In the genomic region with DNA sequence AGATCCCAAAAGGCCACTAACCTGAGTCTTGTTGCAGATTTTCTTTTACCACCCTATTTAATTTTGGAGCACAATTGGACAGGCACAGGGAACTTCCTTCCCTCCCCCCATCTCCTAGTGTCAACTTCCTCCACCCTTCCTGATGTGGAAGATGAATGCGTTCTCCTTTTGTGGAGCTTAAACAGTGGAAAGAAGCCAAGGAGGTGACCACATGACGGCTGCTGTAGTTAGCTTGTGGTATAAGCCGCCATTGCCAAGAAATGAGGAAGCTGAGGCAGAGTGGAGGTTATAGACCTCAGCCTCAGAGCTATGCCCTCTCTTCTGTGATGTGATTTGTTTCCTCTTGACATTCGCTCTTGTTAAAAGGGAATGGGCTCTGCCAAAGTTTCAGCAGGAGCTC, we compare ENCODE assay signal across 10 mouse cellular contexts. TPM values are rescaled to one million over a fixed set of nuclear protein-coding genes. Genes with fewer than 3 reads are reported as not detected.
A peak's percentile ranks its signal among the peaks of the same experiment; 100 is the strongest.
DNase-seq lines count a peak whose midpoint lies in the region; ATAC-seq and TF ChIP-seq lines count a peak whose summit lies in the region.
"Had no signal": no experiment of that assay in that cellular context is flagged by ENCODE, and none has a peak within 500 bp of the region (broad histone marks: within the 10 kb centered on the region; RNA-seq: fewer than 3 reads in every experiment).

No protein-coding gene starts in this region.

- no peak overlapping the region for H3K4me2 ChIP-seq in forebrain, embryonic 16.5 days (ENCODE audit: low read length)
- H3K4me2 ChIP-seq: neural tube, embryonic 15.5 days had no signal

- H3K36me3 ChIP-seq in MEL (ENCODE audit: control insufficient read depth in 1 of 2, insufficient read depth in 2 of 2, low read length in 2 of 2): peaks cover 0 to 28% of the 10 kb centered on the region in 2 experiments; a peak in 2 of 4 replicates
- no peaks in the 10 kb centered on the region; the same call in 1 of the 2 replicates for H3K36me3 ChIP-seq in forebrain, embryonic 16.5 days (ENCODE audit: control insufficient read depth, insufficient read depth)

- peak; percentile 70 to 79 for ATAC-seq in hematopoietic stem cell, adult 5-6 weeks (replicated peaks in 1 of 2; ENCODE audit: insufficient read depth in 1 of 2, low FRiP score in 2 of 2, low TSS enrichment in 1 of 2, low read depth in 1 of 2, poor library complexity in 2 of 2, severe bottlenecking in 2 of 2)
- no peak for ATAC-seq in forebrain, embryonic 16.5 days

- no peak overlapping the region for H3K4me3 ChIP-seq in MEL (ENCODE audit: control insufficient read depth in 1 of 2, insufficient read depth in 1 of 2, low read depth in 2 of 2, low read length in 2 of 2)
- no peak overlapping the region for H3K4me3 ChIP-seq in forebrain, embryonic 16.5 days (replicated peaks; ENCODE audit: low read length)
- H3K4me3 ChIP-seq: neural tube, embryonic 15.5 days had no signal

- WGBS in forebrain, embryonic 16.5 days: 85% methylated on average over 4 of the region's 4 CpGs

- no peaks in the 10 kb centered on the region for H3K79me2 ChIP-seq in MEL (ENCODE audit: control insufficient read depth, insufficient read depth, low read length, poor library complexity)

- peak; percentile 27 to 34; a peak in 2 of 4 replicates for TF ChIP-seq EP300 in MEL (IDR thresholded peaks at IDR 0.05; ENCODE audit: low read depth in 1 of 2, low read length in 2 of 2)

- no peak overlapping the region for H3K9ac ChIP-seq in MEL (ENCODE audit: control insufficient read depth, low read depth, low read length, poor library complexity, severe bottlenecking)
- no peak overlapping the region for H3K9ac ChIP-seq in forebrain, embryonic 16.5 days (replicated peaks; ENCODE audit: low read depth, low read length)
- H3K9ac ChIP-seq: neural tube, embryonic 15.5 days had no signal

- TF ChIP-seq CTCF in MEL (IDR thresholded peaks at IDR 0.05 in 2 of 3, conservative IDR thresholded peaks at IDR 0.05 in 1 of 3; ENCODE audit: control insufficient read depth in 1 of 3, insufficient read depth in 1 of 3, low read depth in 2 of 3, low read length in 3 of 3, poor library complexity in 1 of 3, severe bottlenecking in 1 of 3): no peak

- DNase-seq in heart, adult 18-20 months: peak; percentile 61 to 86
- no peak for DNase-seq in heart, postnatal 4 days
- DNase-seq in MEL (ENCODE audit: low read depth, low spot score): peak; percentile 95
- peak; percentile 85 for DNase-seq in lung, postnatal 25 days (ENCODE audit: low spot score)
- no peak for DNase-seq in urinary bladder, postnatal 25 days (ENCODE audit: low spot score)
- DNase-seq in left cerebral cortex, adult 11 months (ENCODE audit: low spot score): no peak
- DNase-seq: cerebellum, postnatal 10 days had no signal

- peak overlapping the region; percentile 35 for H3K27ac ChIP-seq in MEL (ENCODE audit: control insufficient read depth, low read depth, low read length)
- H3K27ac ChIP-seq in forebrain, embryonic 16.5 days (ENCODE audit: low read length): no peak overlapping the region
- H3K27ac ChIP-seq: neural tube, embryonic 15.5 days had no signal

- H3K9me3 ChIP-seq in MEL (replicated peaks; ENCODE audit: insufficient read depth, low read length): no peaks in the 10 kb centered on the region
- H3K9me3 ChIP-seq in forebrain, embryonic 16.5 days (ENCODE audit: control insufficient read depth, low read length): no peaks in the 10 kb centered on the region
- H3K9me3 ChIP-seq: neural tube, embryonic 15.5 days had no signal

- peaks cover 0 to 30% of the 10 kb centered on the region in 2 experiments for H3K4me1 ChIP-seq in MEL (ENCODE audit: control insufficient read depth in 1 of 2, insufficient read depth in 2 of 2, low read length in 2 of 2)
- peaks cover 8% of the 10 kb centered on the region for H3K4me1 ChIP-seq in forebrain, embryonic 16.5 days (replicated peaks; ENCODE audit: control insufficient read depth, insufficient read depth, low read length)

- no peak for TF ChIP-seq RAD21 in MEL (IDR thresholded peaks at IDR 0.05; ENCODE audit: low read depth, low read length)

- no peak for TF ChIP-seq POLR2A in MEL (IDR thresholded peaks at IDR 0.05; ENCODE audit: control insufficient read depth in 1 of 2, insufficient read depth in 1 of 2, low read depth in 1 of 2, low read length in 2 of 2, poor library complexity in 1 of 2)

- H3K27me3 ChIP-seq in MEL (ENCODE audit: control insufficient read depth in 1 of 2, insufficient read depth in 2 of 2, low read length in 2 of 2): no peaks in the 10 kb centered on the region
- no peaks in the 10 kb centered on the region for H3K27me3 ChIP-seq in forebrain, embryonic 16.5 days (replicated peaks; ENCODE audit: control insufficient read depth, insufficient read depth, low read length)
- H3K27me3 ChIP-seq: neural tube, embryonic 15.5 days had no signal

TF ChIP-seq in MEL, 35 proteins besides CTCF, POLR2A, EP300 and RAD21:
- TF ChIP-seq RCOR1 (IDR thresholded peaks at IDR 0.05; ENCODE audit: low read depth, low read length) (peak; percentile 90), UBTF (IDR thresholded peaks at IDR 0.05; ENCODE audit: borderline replicate concordance, insufficient read depth, low read depth, low read length) (no peak), ZKSCAN1 (IDR thresholded peaks at IDR 0.05; ENCODE audit: low read depth, low read length) (no peak), MAX (IDR thresholded peaks at IDR 0.05; ENCODE audit: low read length) (0 out of 2 replicates have a peak, but pooled peaks have one; percentile 16), GATA1 (IDR thresholded peaks at IDR 0.05; ENCODE audit: low read depth, low read length) (no peak), GABPA (IDR thresholded peaks at IDR 0.05; ENCODE audit: low read depth, low read length) (no peak), MXI1 (IDR thresholded peaks at IDR 0.05; ENCODE audit: low read depth, low read length) (no peak), ELF1 (IDR thresholded peaks at IDR 0.05; ENCODE audit: low read depth, low read length) (0 out of 2 replicates have a peak, but pooled peaks have one; percentile 37), MEF2A (IDR thresholded peaks at IDR 0.05; ENCODE audit: extremely low read depth, insufficient replicate concordance, low read depth, low read length, poor library complexity, severe bottlenecking) (no peak), USF1 (IDR thresholded peaks at IDR 0.05; ENCODE audit: low read depth, low read length) (peak; percentile 85), NRF1 (IDR thresholded peaks at IDR 0.05; ENCODE audit: insufficient read depth, low read depth, low read length, poor library complexity, severe bottlenecking) (no peak), SIN3A (IDR thresholded peaks at IDR 0.05; ENCODE audit: low read length) (peak; percentile 40; the same call in 1 of the 2 replicates), TCF12 (IDR thresholded peaks at IDR 0.05; ENCODE audit: low read depth, low read length) (peak; percentile 61), MYC (IDR thresholded peaks at IDR 0.05; ENCODE audit: low read depth, low read length) (peak; percentile 73; the same call in 1 of the 2 replicates), ZNF384 (IDR thresholded peaks at IDR 0.05; ENCODE audit: low read depth, low read length) (no peak), ETS1 (IDR thresholded peaks at IDR 0.05; ENCODE audit: low read depth, low read length) (peak; percentile 93)

RNA-seq across cellular contexts. Expression of a gene that starts 3.0 kb away (rescaled TPM):
- 1 to 10 TPM; 4.3 to 5.8 TPM for total RNA-seq in heart, adult 18-20 months (2021)
- total RNA-seq in heart, postnatal 4 days (2021): 10 to 100 TPM; 15.3 to 16.3 TPM
- 0.46 and 0.50 TPM in 2 replicates for total RNA-seq in MEL (2012; rRNA removed)
- polyA plus RNA-seq in MEL (2012; ENCODE audit: insufficient read depth in 1 of 2, insufficient read length in 2 of 2, low read depth in 1 of 2, low replicate concordance in 2 of 2, missing spikeins in 1 of 2): 1 to 10 TPM in 1 of 2 experiments, not detected in 1; 1.1 TPM
- 1.8 and 3.1 TPM in 2 replicates for total RNA-seq in hematopoietic stem cell, adult 5-6 weeks (2017)
- polyA plus RNA-seq in forebrain, embryonic 16.5 days (2015; fragmentation: Nextera tagmentation; extraction: Ambion mirVana): 3.2 and 4.2 TPM in 2 replicates

RNA-seq across cellular contexts. Expression of a gene that starts 22.6 kb away (rescaled TPM):
- total RNA-seq in heart, adult 18-20 months (2021): 10 to 100 TPM; 16.9 to 17.1 TPM
- total RNA-seq in heart, postnatal 4 days (2021): 10 to 100 TPM; 13.7 to 14.0 TPM
- total RNA-seq in MEL (2012; rRNA removed): 8.1 and 11.1 TPM in 2 replicates
- polyA plus RNA-seq in MEL (2012; ENCODE audit: insufficient read depth in 1 of 2, insufficient read length in 2 of 2, low read depth in 1 of 2, low replicate concordance in 2 of 2, missing spikeins in 1 of 2): 10 to 100 TPM in 1 of 2 experiments, not detected in 1; 17.5 TPM
- 18.3 and 20.9 TPM in 2 replicates for total RNA-seq in hematopoietic stem cell, adult 5-6 weeks (2017)
- polyA plus RNA-seq in forebrain, embryonic 16.5 days (2015; fragmentation: Nextera tagmentation; extraction: Ambion mirVana): 38.9 and 45.0 TPM in 2 replicates

RNA-seq across cellular contexts. Expression of a gene that starts 22.8 kb away (rescaled TPM):
- total RNA-seq in heart, adult 18-20 months (2021): 10 to 100 TPM in 1 of 2 experiments, 1 to 10 TPM in 1; 9.9 to 11.5 TPM
- 10 to 100 TPM; 15.7 to 16.0 TPM for total RNA-seq in heart, postnatal 4 days (2021)
- total RNA-seq in MEL (2012; rRNA removed): 15.8 and 16.7 TPM in 2 replicates
- 10 to 100 TPM in 1 of 2 experiments, not detected in 1; 14.5 TPM for polyA plus RNA-seq in MEL (2012; ENCODE audit: insufficient read depth in 1 of 2, insufficient read length in 2 of 2, low read depth in 1 of 2, low replicate concordance in 2 of 2, missing spikeins in 1 of 2)
- 15.4 and 16.2 TPM in 2 replicates for total RNA-seq in hematopoietic stem cell, adult 5-6 weeks (2017)
- polyA plus RNA-seq in forebrain, embryonic 16.5 days (2015; fragmentation: Nextera tagmentation; extraction: Ambion mirVana): 28.5 and 32.0 TPM in 2 replicates

Comparison
In these comparisons a context has a peak if more than half of its experiments do, and no peak if none do; other contexts are left out.
1. DNase-seq: peak in heart, adult 18-20 months (2 of 2), MEL (single experiment) and lung, postnatal 25 days (single experiment); none in heart, postnatal 4 days (single experiment), urinary bladder, postnatal 25 days (single experiment) and left cerebral cortex, adult 11 months (single experiment).